Mouse (Mus musculus) G1E-ER4 (cell line): Measurements from ENCODE around the gene Lcn2. TPM values are rescaled to one million over a fixed set of nuclear protein-coding genes. Genes with fewer than 3 reads are reported as not detected.

Source experiments
- GATA1 ChIP-seq: IDR thresholded peaks from one replicate; pipeline ENCODE4 v1.8.0; 2012; ENCODE audit warnings: low read length, inconsistent platforms
- polyA plus RNA-seq: library from polyadenylated mRNA; stranded (reverse); fragments of >175 nt; gene quantifications from 2 replicates; pipeline ENCODE4 v1.2.3, GENCODE M21; 2012

Gene Lcn2
- polyA plus RNA-seq, 1 experiment = not detected

GRCm38 (mm10) chr2:32419359-32419758 lies 31.3 kb upstream of the Lcn2 start:
- no peak for TF ChIP-seq GATA1

GRCm38 (mm10) chr2:32418430-32419151 lies 30.5 kb upstream of the Lcn2 start:
- no peak for TF ChIP-seq GATA1

- no peak for TF ChIP-seq GATA1
Observed at GRCm38 (mm10) chr2:32417486-32417885, 29.4 kb upstream of the Lcn2 start.

- no peak for TF ChIP-seq GATA1
Observed at GRCm38 (mm10) chr2:32416556-32416955, 28.5 kb upstream of the Lcn2 start.

- TF ChIP-seq GATA1 = no peak
Observed at GRCm38 (mm10) chr2:32415801-32416200, 27.7 kb upstream of the Lcn2 start.

- TF ChIP-seq GATA1 = no peak
Observed at GRCm38 (mm10) chr2:32413936-32414335, 25.9 kb upstream of the Lcn2 start.

- TF ChIP-seq GATA1 = no peak
Observed at GRCm38 (mm10) chr2:32412742-32413531, 24.9 kb upstream of the Lcn2 start.

- no peak for TF ChIP-seq GATA1
Observed at GRCm38 (mm10) chr2:32411407-32411806, 23.4 kb upstream of the Lcn2 start.

- no peak for TF ChIP-seq GATA1
Observed at GRCm38 (mm10) chr2:32408429-32409424, 20.7 kb upstream of the Lcn2 start.

GRCm38 (mm10) chr2:32407144-32407824 lies 19.2 kb upstream of the Lcn2 start:
- TF ChIP-seq GATA1 = no peak

GRCm38 (mm10) chr2:32404663-32405062 lies 16.6 kb upstream of the Lcn2 start:
- no peak for TF ChIP-seq GATA1

- TF ChIP-seq GATA1 = no peak
Observed at GRCm38 (mm10) chr2:32396695-32397094, 8.6 kb upstream of the Lcn2 start.

GRCm38 (mm10) chr2:32395946-32396621 lies 8.0 kb upstream of the Lcn2 start:
- TF ChIP-seq GATA1 = no peak

GRCm38 (mm10) chr2:32395484-32395945 lies 7.5 kb upstream of the Lcn2 start, which contains the start of gene Ptges2:
Gene Ptges2, plus strand, starts transcription at chr2:32395896.
- TF ChIP-seq GATA1 = no peak
